Mouse (Mus musculus) liver, embryonic 16.5 days (tissue): Measurements from ENCODE around the gene Pla2g16. TPM values are rescaled to one million over a fixed set of nuclear protein-coding genes. Genes with fewer than 3 reads are reported as not detected.

Experiments
- ATAC-seq: fragments of 200-750 bp; cut with Nextera tagmentation; 2 replicates; pipeline ENCODE4 v1.8.0; 2017; ENCODE audit warnings: low read depth, mild to moderate bottlenecking, moderate number of reproducible peaks, moderate library complexity
- H3K27ac ChIP-seq: fragments of 300-500 bp; sonication (generic); 2 replicates; pipeline ENCODE4 v1.5.1; 2014; ENCODE audit warnings: mild to moderate bottlenecking, low read length
- H3K27me3 ChIP-seq: fragments of 300-500 bp; sonication (generic); 2 replicates; pipeline ENCODE4 v1.6.1; 2014; ENCODE audit warnings: low read depth, low read length, mixed read lengths; ENCODE audit not compliant: control insufficient read depth, insufficient read depth
- H3K36me3 ChIP-seq: fragments of 300-500 bp; sonication (generic); 2 replicates; pipeline ENCODE4 v1.6.1; 2014; ENCODE audit warnings: mild to moderate bottlenecking; ENCODE audit not compliant: control insufficient read depth, insufficient read depth
- H3K4me1 ChIP-seq: fragments of 300-500 bp; sonication (generic); 2 replicates; pipeline ENCODE4 v1.6.1; 2014; ENCODE audit warnings: low read depth, low read length, mixed read lengths; ENCODE audit not compliant: control insufficient read depth
- H3K4me2 ChIP-seq: fragments of 300-500 bp; sonication (generic); 2 replicates; pipeline ENCODE4 v1.6.1; 2014; ENCODE audit warnings: low read depth, low read length, mixed read lengths
- H3K4me3 ChIP-seq: fragments of 300-500 bp; sonication (generic); 2 replicates; pipeline ENCODE4 v1.5.1; 2014; ENCODE audit warnings: low read depth, mild to moderate bottlenecking, low read length
- H3K9ac ChIP-seq: fragments of 300-500 bp; sonication (generic); 2 replicates; pipeline ENCODE4 v1.6.1; 2014; ENCODE audit warnings: low read depth, low read length
- H3K9me3 ChIP-seq: fragments of 300-500 bp; sonication (generic); replicated peaks from 2 replicates; pipeline ENCODE4 v1.6.1; 2016; ENCODE audit warnings: low read length; ENCODE audit not compliant: control insufficient read depth
- WGBS: fragments of 180-500 bp; shearing (Covaris S2); extraction: QIAGEN DNeasy Blood & Tissue Kit; methylation state at CpG from one replicate; pipeline ENCODE4 v1.1.7; 2014; ENCODE audit not compliant: insufficient replicate concordance; 5-methylcytosine and 5-hydroxymethylcytosine counted together
- polyA plus RNA-seq: library from polyadenylated mRNA; unstranded; fragments of >200 nt; fragmentation: Nextera tagmentation; extraction: Ambion mirVana; gene quantifications from 2 replicates; pipeline ENCODE4 v1.2.1, GENCODE M21; 2015

Pla2g16 gene
- polyA plus RNA-seq, 1 experiment from 2014 or later: 18.8 TPM

GRCm38 (mm10) chr19:7611942-7612757 lies 54.9 kb downstream of the Pla2g16 start, which contains the start of gene Hrasls5:
Gene Hrasls5 (plus strand): TSS chr19:7612541.
- H3K4me3 ChIP-seq: peak within 1 kb of the TSS; percentile 35
- no peak within 1 kb of the TSS for H3K27ac ChIP-seq
- 3% methylated on average over 54 of the region's 54 CpGs for WGBS
- H3K9me3 ChIP-seq: no peaks in the 10 kb centered on the region
- no peak for ATAC-seq
- H3K27me3 ChIP-seq: peaks cover 18% of the 10 kb centered on the region
- no peaks in the 10 kb centered on the region; the same call in 1 of the 2 replicates for H3K4me1 ChIP-seq
- no peaks in the 10 kb centered on the region for H3K36me3 ChIP-seq
- peak within 1 kb of the TSS; percentile 60 for H3K4me2 ChIP-seq
- no peak within 1 kb of the TSS for H3K9ac ChIP-seq

DNA sequence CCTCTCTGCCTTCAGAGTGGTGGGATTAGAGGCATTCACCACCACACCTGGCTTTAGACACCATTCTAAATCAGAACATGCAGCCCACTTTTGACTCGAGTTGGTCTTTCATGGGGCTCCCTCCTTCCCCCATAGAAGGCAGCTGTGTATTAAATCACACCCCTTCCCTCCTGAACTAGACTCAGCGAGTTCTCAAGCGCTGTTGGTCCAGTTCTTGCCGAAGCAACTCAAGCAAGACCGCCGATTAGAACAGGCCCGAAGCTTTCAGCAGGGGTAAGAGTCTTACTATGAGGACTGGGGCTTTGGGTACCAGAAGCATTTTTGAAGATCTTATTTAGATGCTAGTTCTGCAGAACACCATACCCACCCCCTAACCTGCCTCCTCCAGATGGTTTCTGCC lies 55.9 kb downstream of the Pla2g16 start:
- Histone ChIP-seq H3K4me1 (no peaks in the 10 kb centered on the region; the same call in 1 of the 2 replicates), H3K4me3 (no peak overlapping the region), H3K36me3 (no peaks in the 10 kb centered on the region), H3K9me3 (no peaks in the 10 kb centered on the region), H3K27ac (no peak overlapping the region), H3K9ac (no peak overlapping the region), H3K27me3 (peaks cover 18% of the 10 kb centered on the region), H3K4me2 (no peak overlapping the region)
- ATAC-seq: no peak
- 70% methylated on average over 7 of the region's 7 CpGs for WGBS

DNA sequence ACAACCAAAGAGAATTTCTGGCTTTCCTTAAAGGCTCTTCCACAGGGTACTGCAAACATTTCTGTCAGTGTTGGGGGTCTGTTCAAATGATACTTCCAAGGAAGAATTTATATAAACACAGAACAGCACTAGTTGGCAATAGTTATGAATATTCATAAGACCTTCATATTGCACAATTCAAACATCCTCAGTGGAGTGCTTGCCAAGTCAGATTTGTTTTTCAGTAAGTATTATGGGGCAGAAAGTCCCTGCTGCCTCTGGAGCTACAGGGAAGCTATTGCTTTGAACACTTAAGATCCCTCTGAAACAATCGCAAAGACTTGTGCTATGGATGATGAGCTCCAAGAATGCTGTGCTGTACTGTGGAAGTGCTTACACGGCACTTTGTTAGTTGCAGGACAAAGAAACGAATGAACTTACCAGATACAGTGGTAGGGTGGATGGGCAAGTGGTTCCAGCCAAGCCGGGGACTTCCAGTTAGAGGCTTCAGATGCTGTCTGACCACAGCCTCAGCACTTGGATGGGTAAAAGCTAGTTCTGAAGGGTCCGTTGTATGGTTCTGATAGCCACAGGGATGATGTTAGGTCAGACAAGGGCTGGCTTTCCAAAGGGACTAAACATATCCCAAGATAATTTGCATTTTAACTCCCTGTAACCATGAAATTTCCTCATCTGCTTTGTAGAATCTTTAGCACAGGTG lies 59.1 kb downstream of the Pla2g16 start:
- H3K4me2 ChIP-seq: no peak overlapping the region
- H3K4me3 ChIP-seq: no peak overlapping the region
- H3K36me3 ChIP-seq: no peaks in the 10 kb centered on the region
- ATAC-seq: no peak
- H3K4me1 ChIP-seq: no peaks in the 10 kb centered on the region; the same call in 1 of the 2 replicates
- peaks cover 18% of the 10 kb centered on the region for H3K27me3 ChIP-seq
- no peak overlapping the region for H3K27ac ChIP-seq
- no peak overlapping the region for H3K9ac ChIP-seq
- WGBS: 62% methylated on average over 5 of the region's 5 CpGs
- no peaks in the 10 kb centered on the region for H3K9me3 ChIP-seq

GRCm38 (mm10) chr19:7617085-7617484 lies 59.8 kb downstream of the Pla2g16 start:
- Histone ChIP-seq H3K36me3 (no peaks in the 10 kb centered on the region), H3K4me2 (no peak overlapping the region), H3K9ac (no peak overlapping the region), H3K9me3 (no peaks in the 10 kb centered on the region), H3K4me1 (no peaks in the 10 kb centered on the region; the same call in 1 of the 2 replicates), H3K4me3 (no peak overlapping the region), H3K27ac (no peak overlapping the region), H3K27me3 (peaks cover 12% of the 10 kb centered on the region)
- 41% methylated on average over 3 of the region's 3 CpGs for WGBS
- no peak for ATAC-seq

GRCm38 (mm10) chr19:7617696-7618095 lies 60.4 kb downstream of the Pla2g16 start:
- no peak for ATAC-seq
- WGBS: 33% methylated on average over 7 of the region's 7 CpGs
- peaks cover 5% of the 10 kb centered on the region for H3K27me3 ChIP-seq
- H3K9me3 ChIP-seq: no peaks in the 10 kb centered on the region
- H3K9ac ChIP-seq: no peak overlapping the region
- H3K27ac ChIP-seq: no peak overlapping the region
- H3K4me1 ChIP-seq: no peaks in the 10 kb centered on the region
- no peaks in the 10 kb centered on the region for H3K36me3 ChIP-seq
- H3K4me3 ChIP-seq: no peak overlapping the region
- no peak overlapping the region for H3K4me2 ChIP-seq

DNA sequence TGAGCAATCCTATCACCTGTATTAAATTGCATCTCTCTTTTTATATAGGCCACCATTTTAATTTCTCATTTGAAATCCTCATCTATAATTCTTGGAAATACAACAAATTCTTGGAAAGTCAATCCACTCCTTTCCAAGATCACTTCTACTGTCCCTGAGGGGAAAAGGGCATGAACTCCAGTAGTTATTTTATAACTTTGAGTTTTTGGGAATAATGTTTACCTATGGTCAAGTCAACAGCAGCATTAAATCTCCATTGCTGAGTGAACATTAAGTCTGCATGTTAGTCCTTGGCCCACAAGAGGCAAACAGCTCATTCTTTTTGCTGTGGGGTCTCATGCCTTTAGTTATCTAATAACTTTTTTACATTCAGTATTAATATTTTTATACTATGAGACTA lies 75.8 kb downstream of the Pla2g16 start:
- Histone ChIP-seq H3K4me1 (no peaks in the 10 kb centered on the region), H3K9ac (no peak overlapping the region), H3K9me3 (no peaks in the 10 kb centered on the region), H3K4me3 (no peak overlapping the region), H3K27me3 (no peaks in the 10 kb centered on the region), H3K36me3 (no peaks in the 10 kb centered on the region), H3K27ac (no peak overlapping the region), H3K4me2 (no peak overlapping the region)
- no peak for ATAC-seq

GRCm38 (mm10) chr19:7633786-7634185 lies 76.5 kb downstream of the Pla2g16 start:
- WGBS: 38% methylated on average over 1 of the region's 1 CpGs
- H3K9ac ChIP-seq: no peak overlapping the region

More at GRCm38 (mm10) chr19:7633786-7634185, 76.5 kb downstream of the Pla2g16 start:
- ATAC-seq: no peak
- no peaks in the 10 kb centered on the region for H3K36me3 ChIP-seq
- no peaks in the 10 kb centered on the region for H3K27me3 ChIP-seq
- no peak overlapping the region for H3K4me3 ChIP-seq
- H3K4me2 ChIP-seq: no peak overlapping the region
- no peaks in the 10 kb centered on the region for H3K9me3 ChIP-seq
- H3K4me1 ChIP-seq: no peaks in the 10 kb centered on the region
- no peak overlapping the region for H3K27ac ChIP-seq
